Mouse (Mus musculus): ENCODE data around the gene Lrrc74b. TPM values are rescaled to one million over a fixed set of nuclear protein-coding genes. Genes with fewer than 3 reads are reported as not detected.

Gene Lrrc74b
- polyA plus RNA-seq, 2 experiments: 0.23 to 0.29 TPM

- WGBS: 70% methylated on average over 3 of the region's 3 CpGs
- no peak for TF ChIP-seq POLR2A (IDR thresholded peaks at IDR 0.05; ENCODE audit: borderline replicate concordance, extremely low read depth, insufficient read depth, insufficient read length)
- ATAC-seq (ENCODE audit: low FRiP score, low read depth): no peak
These were observed 3.7 kb upstream of the Lrrc74b start for GRCm38 (mm10) chr16:17564771-17565170.

GRCm38 (mm10) chr16:17564221-17564620 lies 3.2 kb upstream of the Lrrc74b start:
- ATAC-seq (ENCODE audit: low FRiP score, low read depth): no peak

More at GRCm38 (mm10) chr16:17564771-17565170, 3.7 kb upstream of the Lrrc74b start:
- H3K27me3 ChIP-seq (ENCODE audit: control insufficient read depth, insufficient read depth, low read length): peaks cover 5% of the 10 kb centered on the region; the same call in 1 of the 2 replicates
- H3K4me1 ChIP-seq (ENCODE audit: control insufficient read depth, insufficient read depth, low read length): peaks cover 13% of the 10 kb centered on the region; the same call in 1 of the 2 replicates
- H3K9ac ChIP-seq (ENCODE audit: low read depth, low read length, severe bottlenecking): no peak overlapping the region
- H3K4me2 ChIP-seq (replicated peaks; ENCODE audit: low read depth, low read length, severe bottlenecking): no peak overlapping the region
- no peaks in the 10 kb centered on the region for H3K36me3 ChIP-seq (ENCODE audit: control insufficient read depth, insufficient read depth, low read length)
- H3K9me3 ChIP-seq (ENCODE audit: control insufficient read depth, low read length): no peaks in the 10 kb centered on the region
- no peak for DNase-seq (ENCODE audit: low spot score)
- no peak overlapping the region for H3K4me3 ChIP-seq (replicated peaks; ENCODE audit: low read length)
- no peak overlapping the region for H3K27ac ChIP-seq (replicated peaks; ENCODE audit: low read depth, low read length)

GRCm38 (mm10) chr16:17563580-17563979 lies 2.5 kb upstream of the Lrrc74b start:
- peaks cover 5% of the 10 kb centered on the region; the same call in 1 of the 2 replicates for H3K27me3 ChIP-seq (ENCODE audit: control insufficient read depth, insufficient read depth, low read length)
- no peak for TF ChIP-seq POLR2A (IDR thresholded peaks at IDR 0.05; ENCODE audit: borderline replicate concordance, extremely low read depth, insufficient read depth, insufficient read length)
- H3K4me3 ChIP-seq (replicated peaks; ENCODE audit: low read length): no peak overlapping the region
- 4% methylated on average over 1 of the region's 1 CpGs for WGBS
- no peak overlapping the region for H3K4me2 ChIP-seq (replicated peaks; ENCODE audit: low read depth, low read length, severe bottlenecking)
- no peak overlapping the region for H3K27ac ChIP-seq (replicated peaks; ENCODE audit: low read depth, low read length)
- no peaks in the 10 kb centered on the region for H3K36me3 ChIP-seq (ENCODE audit: control insufficient read depth, insufficient read depth, low read length)
- ATAC-seq (ENCODE audit: low FRiP score, low read depth) (no peak), DNase-seq (ENCODE audit: low spot score) (no peak)
- no peaks in the 10 kb centered on the region for H3K9me3 ChIP-seq (ENCODE audit: control insufficient read depth, low read length)
- no peak overlapping the region for H3K9ac ChIP-seq (ENCODE audit: low read depth, low read length, severe bottlenecking)
- H3K4me1 ChIP-seq (ENCODE audit: control insufficient read depth, insufficient read depth, low read length): peaks cover 19% of the 10 kb centered on the region; the same call in 1 of the 2 replicates

More at GRCm38 (mm10) chr16:17564221-17564620, 3.2 kb upstream of the Lrrc74b start:
- no peak for TF ChIP-seq POLR2A (IDR thresholded peaks at IDR 0.05; ENCODE audit: borderline replicate concordance, extremely low read depth, insufficient read depth, insufficient read length)
- no peak overlapping the region for H3K9ac ChIP-seq (ENCODE audit: low read depth, low read length, severe bottlenecking)
- WGBS: 75% methylated on average over 2 of the region's 2 CpGs
- H3K4me2 ChIP-seq (replicated peaks; ENCODE audit: low read depth, low read length, severe bottlenecking): no peak overlapping the region
- peaks cover 13% of the 10 kb centered on the region; the same call in 1 of the 2 replicates for H3K4me1 ChIP-seq (ENCODE audit: control insufficient read depth, insufficient read depth, low read length)
- no peak for DNase-seq (ENCODE audit: low spot score)
- peaks cover 5% of the 10 kb centered on the region; the same call in 1 of the 2 replicates for H3K27me3 ChIP-seq (ENCODE audit: control insufficient read depth, insufficient read depth, low read length)
- H3K27ac ChIP-seq (replicated peaks; ENCODE audit: low read depth, low read length): no peak overlapping the region
- no peak overlapping the region for H3K4me3 ChIP-seq (replicated peaks; ENCODE audit: low read length)
- no peaks in the 10 kb centered on the region for H3K36me3 ChIP-seq (ENCODE audit: control insufficient read depth, insufficient read depth, low read length)
- no peaks in the 10 kb centered on the region for H3K9me3 ChIP-seq (ENCODE audit: control insufficient read depth, low read length)

- peak within 1 kb of the TSS; percentile 13; the same call in 1 of the 2 replicates for H3K9ac ChIP-seq (ENCODE audit: low read depth, low read length, severe bottlenecking)
- 1% methylated on average over 10 of the region's 10 CpGs for WGBS
- DNase-seq (ENCODE audit: low spot score) (peak; percentile 57), ATAC-seq (ENCODE audit: low FRiP score, low read depth) (peak; percentile 71)
- H3K4me1 ChIP-seq (ENCODE audit: control insufficient read depth, insufficient read depth, low read length): peaks cover 23% of the 10 kb centered on the region
- no peaks in the 10 kb centered on the region for H3K36me3 ChIP-seq (ENCODE audit: control insufficient read depth, insufficient read depth, low read length)
- H3K9me3 ChIP-seq (ENCODE audit: control insufficient read depth, low read length): no peaks in the 10 kb centered on the region
- H3K4me2 ChIP-seq (replicated peaks; ENCODE audit: low read depth, low read length, severe bottlenecking): peak within 1 kb of the TSS; percentile 44
- H3K27me3 ChIP-seq (ENCODE audit: control insufficient read depth, insufficient read depth, low read length): peaks cover 5% of the 10 kb centered on the region; the same call in 1 of the 2 replicates
- H3K4me3 ChIP-seq (replicated peaks; ENCODE audit: low read length): peak within 1 kb of the TSS; percentile 25
- H3K27ac ChIP-seq (replicated peaks; ENCODE audit: low read depth, low read length): peak within 1 kb of the TSS; percentile 28; the same call in 1 of the 2 replicates
- TF ChIP-seq POLR2A (IDR thresholded peaks at IDR 0.05; ENCODE audit: borderline replicate concordance, extremely low read depth, insufficient read depth, insufficient read length): no peak
These were observed 733 bp upstream of the Lrrc74b start, which contains the start of gene P2rx6 for GRCm38 (mm10) chr16:17561751-17562208. Gene P2rx6 (plus strand): TSS chr16:17561885.

DNA sequence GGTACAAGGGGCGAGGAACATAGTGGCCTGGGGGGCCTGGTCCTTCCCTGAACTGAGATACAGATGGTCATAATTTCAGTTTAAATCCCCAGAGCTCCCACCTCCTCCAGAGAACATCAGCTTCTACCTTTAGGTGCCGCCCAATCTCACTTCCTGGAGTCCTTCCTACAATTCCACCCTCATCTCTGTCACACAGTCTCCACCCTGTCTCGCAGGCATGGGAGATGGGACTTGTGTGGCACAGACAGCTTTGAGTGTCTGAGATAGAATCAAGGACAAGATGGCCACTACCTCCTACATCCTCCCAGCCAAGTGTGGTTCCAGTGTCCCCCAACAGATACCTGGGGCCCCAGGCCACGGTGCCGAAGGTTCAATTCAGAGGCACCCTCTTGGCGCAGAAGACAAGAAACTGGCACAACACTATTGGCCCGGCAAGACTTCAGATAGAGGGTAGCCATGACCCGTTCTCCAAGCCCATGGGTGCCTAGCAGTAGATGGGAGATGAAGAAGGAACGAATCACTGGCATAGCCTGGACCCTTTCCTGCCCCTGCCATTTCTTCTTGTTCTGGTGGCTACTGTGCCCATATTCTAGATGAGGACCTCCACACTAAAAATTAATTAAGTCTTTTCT lies 1.5 kb downstream of the Lrrc74b start:
- 75% methylated on average over 9 of the region's 9 CpGs for whole genome bisulfite sequencing
- TF ChIP-seq POLR2A (IDR thresholded peaks at IDR 0.05; ENCODE audit: borderline replicate concordance, extremely low read depth, insufficient read depth, insufficient read length): no peak
- no peak overlapping the region for H3K4me2 ChIP-seq (replicated peaks; ENCODE audit: low read depth, low read length, severe bottlenecking)

More for the DNA sequence above, 1.5 kb downstream of the Lrrc74b start:
- Histone ChIP-seq H3K4me3 (replicated peaks; ENCODE audit: low read length) (no peak overlapping the region), H3K9me3 (ENCODE audit: control insufficient read depth, low read length) (no peaks in the 10 kb centered on the region), H3K9ac (ENCODE audit: low read depth, low read length, severe bottlenecking) (no peak overlapping the region), H3K36me3 (ENCODE audit: control insufficient read depth, insufficient read depth, low read length) (no peaks in the 10 kb centered on the region), H3K27ac (replicated peaks; ENCODE audit: low read depth, low read length) (no peak overlapping the region), H3K4me1 (ENCODE audit: control insufficient read depth, insufficient read depth, low read length) (peaks cover 23% of the 10 kb centered on the region), H3K27me3 (ENCODE audit: control insufficient read depth, insufficient read depth, low read length) (peaks cover 5% of the 10 kb centered on the region; the same call in 1 of the 2 replicates)
- DNase-seq (ENCODE audit: low spot score) (no peak), ATAC-seq (ENCODE audit: low FRiP score, low read depth) (no peak)
